Mouse (Mus musculus): ENCODE measurements at regions not wholly inside any gene's neighbourhood (a gene's known extent, or its start where the extent isn't known, plus 50 kb on each side); places are given as distances from the start of the nearest gene placed in this dataset.
A peak's percentile ranks its signal among the peaks of the same experiment; 100 is the strongest.

DNA sequence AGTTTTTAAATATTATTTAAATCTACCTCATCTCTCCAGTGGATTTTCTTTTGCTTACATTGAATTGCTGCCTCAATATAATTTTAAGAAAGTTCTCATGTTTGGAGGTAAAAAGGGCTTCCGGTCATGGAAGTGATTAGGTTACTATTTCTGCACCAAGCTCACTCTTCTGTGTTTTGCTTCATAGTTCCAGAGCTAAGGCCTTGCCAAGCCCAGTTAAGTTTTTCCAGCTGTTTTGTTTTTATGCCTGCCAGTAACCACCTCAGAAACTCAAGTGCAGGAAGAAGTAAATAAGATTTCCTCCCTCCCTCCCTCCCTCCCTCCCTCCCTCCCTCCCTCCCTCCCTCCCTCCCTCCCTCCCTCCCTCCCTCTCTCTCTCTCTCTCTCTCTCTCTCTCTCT, 2466.1 kb downstream of the Poteg start:
- no peaks in the 10 kb centered on the region for H3K36me3 ChIP-seq
- no peaks in the 10 kb centered on the region for H3K27me3 ChIP-seq
- no peaks in the 10 kb centered on the region for H3K9me3 ChIP-seq
- no peak overlapping the region for H3K9ac ChIP-seq (replicated peaks)
- no peak overlapping the region for H3K27ac ChIP-seq
- no peaks in the 10 kb centered on the region for H3K4me1 ChIP-seq (replicated peaks)
- H3K4me2 ChIP-seq (replicated peaks): no peak overlapping the region
- WGBS: 90% methylated on average over 1 of the region's 1 CpGs
- no peak overlapping the region for H3K4me3 ChIP-seq (replicated peaks)
- no peak for ATAC-seq

DNA sequence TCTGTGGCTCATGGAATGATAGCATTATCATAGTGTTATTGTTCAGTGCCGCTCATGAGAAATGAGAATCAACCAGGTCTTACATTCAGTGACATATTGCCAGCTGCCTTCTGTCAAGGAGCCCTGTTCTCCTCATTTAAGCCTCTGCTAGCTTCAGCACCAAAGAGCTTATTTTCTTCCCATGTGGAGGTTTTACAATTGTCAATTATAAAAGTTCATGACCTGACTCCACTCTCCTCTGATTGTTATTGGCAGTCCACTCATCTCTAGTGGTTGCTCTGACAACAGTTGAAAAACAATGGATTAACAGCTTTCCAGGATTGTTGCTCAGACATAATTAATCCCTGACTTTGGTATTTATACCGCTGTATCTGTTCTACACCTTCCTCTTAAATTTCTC, 2473.0 kb downstream of the Poteg start:
- H3K4me1 ChIP-seq (replicated peaks): no peaks in the 10 kb centered on the region
- H3K36me3 ChIP-seq: no peaks in the 10 kb centered on the region
- H3K4me3 ChIP-seq (replicated peaks): no peak overlapping the region
- H3K9me3 ChIP-seq: no peaks in the 10 kb centered on the region
- H3K27me3 ChIP-seq: no peaks in the 10 kb centered on the region
- H3K4me2 ChIP-seq (replicated peaks): no peak overlapping the region
- H3K9ac ChIP-seq (replicated peaks): no peak overlapping the region
- WGBS: 64% methylated on average over 2 of the region's 2 CpGs
- no peak overlapping the region for H3K27ac ChIP-seq
- no peak for ATAC-seq

- Histone ChIP-seq H3K4me1 (replicated peaks) (no peaks in the 10 kb centered on the region), H3K27ac (no peak overlapping the region), H3K36me3 (no peaks in the 10 kb centered on the region), H3K4me2 (replicated peaks) (no peak overlapping the region), H3K27me3 (no peaks in the 10 kb centered on the region), H3K9me3 (no peaks in the 10 kb centered on the region), H3K4me3 (replicated peaks) (no peak overlapping the region), H3K9ac (replicated peaks) (no peak overlapping the region)
- WGBS: 90% methylated on average over 4 of the region's 4 CpGs
- no peak for ATAC-seq
These were observed 2480.8 kb downstream of the Poteg start for GRCm38 (mm10) chr8:29928257-29928656.

- Histone ChIP-seq H3K27ac (no peak overlapping the region), H3K36me3 (no peaks in the 10 kb centered on the region), H3K9ac (replicated peaks) (no peak overlapping the region), H3K27me3 (no peaks in the 10 kb centered on the region), H3K9me3 (no peaks in the 10 kb centered on the region), H3K4me2 (replicated peaks) (no peak overlapping the region), H3K4me1 (replicated peaks) (no peaks in the 10 kb centered on the region), H3K4me3 (replicated peaks) (no peak overlapping the region)
- ATAC-seq: no peak
- WGBS: 92% methylated on average over 2 of the region's 2 CpGs
These were observed 2513.9 kb downstream of the Poteg start for GRCm38 (mm10) chr8:29961322-29961721.

- ATAC-seq: no peak
- Histone ChIP-seq H3K9ac (replicated peaks) (no peak overlapping the region), H3K4me2 (replicated peaks) (no peak overlapping the region), H3K27ac (no peak overlapping the region), H3K27me3 (no peaks in the 10 kb centered on the region), H3K4me1 (replicated peaks) (peaks cover 13% of the 10 kb centered on the region), H3K9me3 (no peaks in the 10 kb centered on the region), H3K36me3 (no peaks in the 10 kb centered on the region), H3K4me3 (replicated peaks) (no peak overlapping the region)
- 71% methylated on average over 4 of the region's 4 CpGs for WGBS
These were observed 2529.3 kb downstream of the Poteg start for GRCm38 (mm10) chr8:29976651-29977350.

DNA sequence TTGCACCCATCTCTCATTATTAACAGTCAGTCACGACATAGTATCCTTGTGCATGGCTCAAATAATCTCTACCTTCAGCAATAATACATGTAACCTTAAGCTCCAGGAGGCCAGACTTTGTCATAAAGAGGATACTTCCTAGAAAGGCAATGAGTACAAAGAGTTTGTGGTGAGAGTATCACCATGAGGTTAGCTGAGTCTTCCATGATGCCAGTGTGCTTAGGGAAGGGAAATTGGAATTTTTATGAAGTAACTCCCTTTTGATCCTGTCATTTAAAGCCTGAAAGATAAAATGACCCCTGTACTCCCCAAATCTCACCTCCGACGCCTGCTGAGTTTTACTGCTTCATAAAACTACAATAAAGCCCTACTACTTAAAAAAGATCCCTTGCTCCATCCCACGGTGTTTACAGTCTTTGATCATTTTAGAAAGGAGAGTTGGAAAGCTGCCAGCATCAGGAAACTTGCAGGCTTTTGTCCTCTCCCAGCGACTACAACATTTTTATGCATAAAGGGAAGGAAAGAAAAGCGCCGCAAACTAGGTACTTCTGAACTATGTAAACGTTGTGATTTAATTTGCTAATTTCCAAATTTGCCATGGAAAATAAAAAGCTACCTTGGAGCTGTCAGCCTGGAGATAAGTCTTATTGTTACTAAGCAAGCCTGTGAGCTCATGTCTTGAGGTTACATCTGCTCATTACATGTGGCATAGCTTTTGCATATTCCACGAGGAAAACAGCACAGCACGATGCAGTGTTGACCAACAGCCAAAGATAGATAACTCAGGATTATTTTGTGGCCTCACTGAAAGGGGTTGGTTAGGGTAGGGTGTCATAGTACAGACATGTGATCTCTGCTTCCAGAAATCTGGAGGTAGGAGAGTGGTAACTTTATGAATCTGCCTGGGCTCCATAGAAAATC, 2531.4 kb downstream of the Poteg start:
- Histone ChIP-seq H3K9ac (replicated peaks) (no peak overlapping the region), H3K36me3 (no peaks in the 10 kb centered on the region), H3K4me3 (replicated peaks) (no peak overlapping the region), H3K4me1 (replicated peaks) (peaks cover 13% of the 10 kb centered on the region), H3K27me3 (no peaks in the 10 kb centered on the region), H3K27ac (no peak overlapping the region; the same call in 1 of the 2 replicates), H3K9me3 (no peaks in the 10 kb centered on the region), H3K4me2 (replicated peaks) (no peak overlapping the region)
- peak; percentile 62 for ATAC-seq
- WGBS: 34% methylated on average over 10 of the region's 10 CpGs

GRCm38 (mm10) chr8:29992549-29992948, 2545.1 kb downstream of the Poteg start:
- Histone ChIP-seq H3K4me2 (replicated peaks) (no peak overlapping the region), H3K27me3 (no peaks in the 10 kb centered on the region), H3K9me3 (no peaks in the 10 kb centered on the region), H3K27ac (no peak overlapping the region), H3K4me3 (replicated peaks) (no peak overlapping the region), H3K4me1 (replicated peaks) (no peaks in the 10 kb centered on the region), H3K9ac (replicated peaks) (no peak overlapping the region), H3K36me3 (no peaks in the 10 kb centered on the region)
- ATAC-seq: no peak
- 75% methylated on average over 2 of the region's 2 CpGs for WGBS

DNA sequence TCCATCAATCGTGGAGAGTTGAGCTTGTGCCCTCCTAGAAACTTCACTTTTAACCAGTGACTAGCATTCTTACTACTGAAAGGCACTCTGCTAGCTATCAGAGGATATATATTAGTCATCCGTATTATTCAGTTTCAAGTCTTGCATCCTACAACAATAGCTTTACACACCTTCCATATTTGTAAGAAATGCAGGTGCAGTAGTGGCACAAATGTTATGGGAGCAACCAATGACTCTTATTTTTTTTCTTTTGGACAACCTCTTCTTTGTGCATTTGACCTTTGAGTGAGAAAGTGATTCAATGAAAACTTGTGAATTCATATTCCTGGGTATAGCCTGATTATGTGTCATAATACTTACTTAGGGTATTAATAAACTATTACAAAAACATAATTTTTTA, 2551.9 kb downstream of the Poteg start:
- WGBS: 90% methylated on average over 2 of the region's 2 CpGs
- Histone ChIP-seq H3K27me3 (no peaks in the 10 kb centered on the region), H3K4me1 (replicated peaks) (no peaks in the 10 kb centered on the region), H3K36me3 (no peaks in the 10 kb centered on the region), H3K9ac (replicated peaks) (no peak overlapping the region), H3K9me3 (no peaks in the 10 kb centered on the region), H3K4me3 (replicated peaks) (no peak overlapping the region), H3K27ac (no peak overlapping the region), H3K4me2 (replicated peaks) (no peak overlapping the region)
- ATAC-seq: no peak
